Mouse (Mus musculus) layer of hippocampus, adult 2 months (tissue): ENCODE measurements at regions not wholly inside any gene's neighbourhood (a gene's known extent, or its start where the extent isn't known, plus 50 kb on each side); places are given as distances from the start of the nearest gene placed in this dataset.

Experiments used
- DNase-seq, 2 experiments: peaks; one replicate each; pipeline ENCODE4 v3.0.0; 2022; ENCODE audit warnings: low spot score in 2 of 2
- H3K27ac ChIP-seq: fragments of 200-600 bp; 2 replicates; pipeline ENCODE4 v1.8.1; 2022
- H3K4me3 ChIP-seq: fragments of 200-600 bp; 2 replicates; pipeline ENCODE4 v1.8.1; 2022; ENCODE audit warnings: mild to moderate bottlenecking
- CTCF ChIP-seq: fragments of 200-600 bp; conservative IDR thresholded peaks from 2 replicates; pipeline ENCODE4 v1.8.1; 2022; ENCODE audit warnings: antibody characterized with exemption, mild to moderate bottlenecking, moderate library complexity

DNA sequence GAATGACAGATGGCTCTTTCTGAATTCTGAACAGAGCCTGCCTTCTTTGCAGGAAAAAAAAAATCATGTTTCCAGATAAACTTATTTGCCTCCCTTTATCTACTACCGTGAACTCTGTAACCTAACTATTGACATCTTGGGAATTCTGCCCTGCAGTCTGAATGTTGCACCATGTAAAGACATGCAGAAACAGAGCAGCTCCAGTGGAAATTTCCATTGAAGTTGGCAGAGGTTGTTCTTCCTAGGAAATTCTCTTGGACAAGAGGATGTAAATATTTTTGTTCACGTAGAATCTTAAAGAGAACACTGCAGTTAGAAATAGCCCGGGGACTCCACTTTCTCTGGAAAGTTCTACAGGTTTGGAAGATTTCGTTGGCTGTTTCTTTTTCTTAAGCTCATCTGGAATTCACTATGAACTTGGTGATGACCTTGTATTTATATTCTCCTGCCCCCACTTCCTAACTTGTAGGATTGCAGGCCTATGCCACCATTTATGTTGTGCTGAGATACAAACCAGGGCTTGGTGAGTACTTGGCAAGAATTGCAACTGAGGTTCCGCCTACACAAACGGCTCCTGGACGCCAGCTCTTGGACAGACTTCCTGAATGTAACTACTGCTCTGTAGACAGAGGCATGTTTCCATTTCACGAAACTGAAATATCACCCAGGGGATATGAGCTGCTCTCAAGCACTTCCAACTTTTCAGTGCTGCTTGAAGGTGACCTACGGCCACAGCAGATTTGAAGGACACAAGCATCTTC lies 202.7 kb upstream of the Mocs1 start:
- DNase-seq = no peak
- no peak for TF ChIP-seq CTCF
- Histone ChIP-seq H3K27ac (no peak overlapping the region), H3K4me3 (no peak overlapping the region)

DNA sequence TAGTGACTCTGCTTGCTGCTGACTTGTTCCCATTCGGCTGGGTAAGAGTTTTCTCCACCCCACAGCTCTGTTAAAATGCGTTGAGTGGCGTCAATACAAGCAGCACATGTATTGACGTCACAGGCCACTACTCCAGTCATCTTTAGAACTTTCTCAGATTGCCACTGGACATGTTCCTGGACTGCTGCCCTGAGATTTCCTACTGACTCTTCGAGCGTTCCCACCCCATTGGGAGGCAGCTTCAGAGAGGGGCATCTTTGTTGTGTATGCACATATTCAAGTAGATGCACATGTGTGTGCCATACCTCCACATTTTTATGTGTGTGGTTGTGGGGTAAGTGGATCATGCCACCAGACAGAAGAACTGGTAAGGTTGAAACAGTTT lies 202.2 kb upstream of the Mocs1 start:
- Histone ChIP-seq H3K4me3 (no peak overlapping the region), H3K27ac (no peak overlapping the region)
- DNase-seq = no peak
- TF ChIP-seq CTCF = no peak

DNA sequence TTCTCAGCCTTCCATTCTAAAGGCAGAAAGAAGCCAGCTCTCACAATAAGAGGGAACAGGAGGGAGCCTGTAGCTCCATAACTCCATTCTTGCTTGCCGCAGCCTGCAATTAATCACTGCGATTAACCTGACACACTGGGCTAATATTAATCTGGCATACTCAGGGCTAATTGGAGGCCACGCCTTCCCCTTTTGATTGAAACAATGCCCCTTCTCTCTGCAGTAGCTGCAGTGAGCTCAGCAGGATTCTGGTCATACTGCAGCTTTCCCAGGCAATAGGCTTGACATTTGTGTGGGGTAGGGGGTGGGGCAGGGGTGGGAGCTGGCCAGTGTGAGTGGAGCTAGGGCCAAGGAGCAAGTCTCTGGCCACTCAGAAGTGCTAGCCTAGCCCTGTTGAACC lies 196.9 kb upstream of the Mocs1 start:
- no peak for TF ChIP-seq CTCF
- Histone ChIP-seq H3K4me3 (no peak overlapping the region), H3K27ac (0 out of 2 replicates have a peak overlapping the region, but pooled peaks have one; percentile 10)
- no peak for DNase-seq

DNA sequence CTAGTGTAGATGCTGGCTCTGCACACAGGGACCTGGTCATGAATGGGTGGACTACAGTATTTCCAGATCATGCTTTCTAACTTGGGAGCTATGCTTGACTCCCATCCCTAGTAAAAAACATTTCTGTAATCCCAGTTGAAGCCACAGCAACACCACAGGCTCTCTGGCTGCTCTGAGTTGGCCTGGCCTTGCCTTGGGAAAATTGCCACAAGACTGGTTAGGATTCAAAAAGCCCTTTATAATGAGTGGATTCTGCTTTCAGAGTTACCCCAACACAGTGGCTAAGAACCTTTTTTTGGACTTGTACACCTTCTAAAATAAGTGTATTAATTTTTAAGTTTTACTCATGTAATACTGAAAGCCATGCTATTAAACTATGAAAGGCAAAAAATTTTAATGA lies 188.1 kb upstream of the Mocs1 start:
- 0 out of 2 replicates have a peak overlapping the region, but pooled peaks have one; percentile 19 for H3K27ac ChIP-seq
- H3K4me3 ChIP-seq = no peak overlapping the region
- DNase-seq = no peak
- TF ChIP-seq CTCF = no peak

DNA sequence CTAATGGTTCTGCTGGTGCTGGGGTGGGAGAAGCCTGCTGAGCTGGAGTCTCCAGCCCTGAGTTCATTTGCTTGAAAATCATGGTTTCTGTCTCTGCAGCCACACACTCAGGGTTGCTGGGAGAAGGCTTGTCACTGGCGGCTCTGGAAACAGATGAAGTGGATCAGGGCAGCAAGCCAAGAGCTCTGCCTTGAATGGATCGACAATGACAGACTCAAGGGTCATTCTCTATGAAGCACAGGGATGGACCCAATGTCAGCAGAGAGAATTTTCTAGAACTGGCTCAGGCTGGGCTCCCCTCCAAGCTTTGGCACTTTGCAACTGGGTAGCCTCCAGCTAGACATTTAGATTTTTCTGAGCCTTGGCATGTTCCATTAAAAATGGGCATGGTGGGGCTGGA lies 184.7 kb upstream of the Mocs1 start:
- no peak for TF ChIP-seq CTCF
- peak; percentile 51 for DNase-seq
- H3K27ac ChIP-seq = no peak overlapping the region; the same call in 1 of the 2 replicates

DNA sequence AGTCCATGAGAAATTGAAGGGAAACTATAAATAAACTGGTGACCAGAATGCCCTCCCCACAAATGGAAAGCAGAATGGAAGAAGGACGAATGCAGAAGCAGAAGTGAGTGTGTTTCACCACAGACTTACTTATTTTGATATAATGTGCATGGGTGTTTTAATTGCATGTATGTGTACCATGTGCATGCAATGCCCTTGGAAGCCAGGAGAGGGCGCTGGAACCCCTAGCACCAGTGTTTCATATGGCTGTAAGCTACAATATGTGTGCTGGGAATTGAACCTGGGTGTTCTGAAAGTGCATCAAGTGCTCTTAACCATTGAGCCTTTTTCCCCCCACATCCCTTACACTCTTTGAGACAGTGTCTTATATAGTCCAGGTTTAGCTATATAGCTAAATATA lies 183.1 kb upstream of the Mocs1 start:
- Histone ChIP-seq H3K27ac (no peak overlapping the region), H3K4me3 (no peak overlapping the region)
- DNase-seq = no peak
- TF ChIP-seq CTCF = peak; percentile 53

More for the DNA sequence above, 184.7 kb upstream of the Mocs1 start:
- H3K4me3 ChIP-seq = no peak overlapping the region

DNA sequence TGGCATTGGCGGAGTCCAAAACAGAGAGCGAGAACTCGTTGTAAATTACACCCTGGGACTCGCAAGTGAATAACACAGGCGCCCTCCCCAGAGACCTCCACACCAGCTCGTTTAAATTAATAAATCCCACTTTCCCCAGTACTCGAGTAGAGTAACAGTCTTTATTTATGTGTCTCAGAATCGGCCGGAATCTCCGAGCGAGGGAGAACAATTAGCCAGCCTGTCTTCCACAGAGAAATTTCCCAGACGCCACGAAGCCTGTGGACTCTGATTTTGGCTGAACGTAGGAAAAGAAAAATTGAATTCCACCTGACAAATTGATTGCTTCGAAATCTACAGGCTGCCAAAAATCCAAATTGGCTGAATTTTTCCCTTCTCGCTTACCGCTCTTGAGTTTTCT lies 180.9 kb upstream of the Mocs1 start:
- TF ChIP-seq CTCF = no peak
- no peak for DNase-seq
- Histone ChIP-seq H3K27ac (no peak overlapping the region), H3K4me3 (peak overlapping the region; percentile 9; the same call in 1 of the 2 replicates)

DNA sequence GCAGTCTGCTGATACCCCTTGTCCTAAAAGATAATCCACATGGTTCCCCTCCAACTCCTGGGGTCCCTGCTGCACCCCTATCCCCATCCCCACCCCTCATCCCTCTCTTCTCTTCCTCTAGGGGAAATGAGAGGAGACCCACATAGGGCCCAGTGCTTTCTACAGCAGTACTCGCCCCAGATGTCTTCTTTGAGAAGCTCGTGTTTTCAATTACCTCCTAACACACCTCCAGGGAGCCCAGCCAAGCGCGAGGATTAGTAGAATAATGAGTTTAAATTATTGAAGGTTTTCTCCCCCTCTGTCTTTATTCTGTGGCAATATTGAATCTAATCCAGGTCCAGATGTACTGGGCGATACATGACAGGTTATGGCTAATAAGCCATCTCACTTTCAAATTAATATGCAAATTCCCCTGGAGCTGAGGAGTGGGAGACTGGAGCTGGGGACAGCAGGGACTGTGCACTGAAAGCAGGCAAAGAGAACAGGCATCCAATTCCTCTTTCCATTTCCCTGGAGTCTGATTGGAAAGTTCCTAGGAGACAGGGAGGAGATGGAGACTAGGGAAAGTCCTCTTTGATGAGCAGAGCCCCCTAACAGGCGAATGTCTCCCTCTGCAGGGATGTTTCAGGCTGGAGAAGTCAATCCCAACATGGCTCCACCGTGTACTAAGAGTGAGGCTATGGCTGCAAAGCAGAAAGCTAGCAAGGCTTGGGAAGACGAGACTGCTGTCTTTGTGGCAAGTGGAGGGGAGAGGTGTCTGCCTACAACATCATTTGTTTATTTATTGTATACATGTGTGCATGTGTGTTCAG lies 177.2 kb upstream of the Mocs1 start:
- no peak overlapping the region for H3K27ac ChIP-seq
- no peak for DNase-seq
- peak; percentile 64 for TF ChIP-seq CTCF
- H3K4me3 ChIP-seq = no peak overlapping the region

DNA sequence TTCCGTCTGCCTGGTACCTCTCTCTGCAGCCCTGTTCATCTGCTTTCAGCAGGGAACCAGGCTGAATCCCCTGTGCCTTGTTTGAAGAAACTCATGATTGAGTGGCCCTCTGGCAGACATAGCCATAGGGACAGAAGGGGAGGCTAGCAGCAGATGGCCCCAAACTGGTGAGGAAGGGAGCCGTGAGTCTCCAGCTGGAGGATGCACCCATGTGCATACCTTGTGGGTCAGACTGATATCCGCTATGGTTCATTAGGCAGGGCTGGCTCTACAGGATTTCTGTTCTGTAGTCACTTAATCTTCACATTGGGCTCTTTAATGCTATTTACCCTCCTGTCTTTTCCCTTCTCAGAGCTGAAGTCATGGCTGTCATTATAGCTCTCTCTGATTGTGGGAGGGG lies 175.9 kb upstream of the Mocs1 start:
- TF ChIP-seq CTCF = no peak
- DNase-seq = no peak
- Histone ChIP-seq H3K4me3 (no peak overlapping the region), H3K27ac (no peak overlapping the region)

DNA sequence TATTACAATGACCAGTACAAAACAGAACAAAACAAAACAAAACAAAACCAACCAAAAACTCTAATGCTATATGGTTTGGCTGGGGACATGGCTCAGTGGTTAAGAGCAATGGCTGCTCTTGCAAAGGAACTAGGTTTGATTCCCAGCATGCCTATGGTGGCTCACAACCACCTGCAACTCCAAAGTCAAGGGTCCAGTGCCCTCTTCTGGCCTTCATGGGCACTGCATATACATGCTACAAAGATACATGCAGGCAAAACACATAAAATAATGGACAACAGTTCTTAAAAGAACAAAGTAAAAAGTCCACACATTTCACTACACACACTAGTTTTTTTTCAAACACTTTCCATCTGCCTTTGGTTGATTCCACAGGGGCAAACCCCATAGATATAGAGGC lies 169.7 kb upstream of the Mocs1 start:
- DNase-seq = no peak
- TF ChIP-seq CTCF = peak; percentile 64
- H3K4me3 ChIP-seq = no peak overlapping the region
- H3K27ac ChIP-seq = no peak overlapping the region

DNA sequence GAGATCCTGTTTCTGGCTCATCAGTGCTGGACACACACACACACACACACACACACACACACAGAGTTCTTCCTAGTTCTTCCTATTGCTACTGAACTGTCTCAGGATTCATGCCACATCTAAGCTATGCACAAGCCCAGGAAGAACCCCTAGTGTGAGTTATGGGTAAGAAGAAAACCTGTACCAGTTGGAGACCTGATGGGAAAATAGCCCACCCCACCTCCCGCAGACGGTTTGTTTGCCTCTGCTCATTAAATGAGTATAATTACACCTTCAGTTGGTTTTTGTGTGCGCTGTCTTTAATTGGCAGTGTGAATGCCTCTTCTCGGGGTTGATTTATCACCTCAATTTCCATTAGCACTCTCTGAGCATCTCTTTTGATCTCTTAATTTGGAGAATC lies 165.8 kb upstream of the Mocs1 start:
- no peak for DNase-seq
- no peak for TF ChIP-seq CTCF
- Histone ChIP-seq H3K27ac (no peak overlapping the region), H3K4me3 (no peak overlapping the region)

DNA sequence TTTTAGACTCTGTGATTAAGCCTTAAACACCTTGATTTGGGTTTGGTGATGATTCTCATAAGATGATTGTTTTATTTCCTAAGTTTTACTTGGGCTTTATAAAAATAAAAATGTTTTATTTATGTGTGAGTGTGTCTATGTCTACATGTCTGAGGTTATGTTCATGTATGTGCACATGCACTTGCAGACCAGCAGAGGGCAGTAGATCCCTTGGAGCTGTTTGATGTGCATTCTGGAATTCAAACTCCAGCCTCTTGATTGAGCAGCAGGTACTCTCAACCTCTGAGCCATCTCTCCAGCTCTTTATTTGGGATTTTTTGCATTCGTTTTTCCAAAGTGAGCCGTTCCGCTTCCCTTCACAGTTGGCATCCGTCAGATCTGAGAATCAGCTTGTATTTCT lies 161.8 kb upstream of the Mocs1 start:
- H3K27ac ChIP-seq = no peak overlapping the region
- peak; percentile 78 for TF ChIP-seq CTCF
- H3K4me3 ChIP-seq = no peak overlapping the region
- no peak for DNase-seq

DNA sequence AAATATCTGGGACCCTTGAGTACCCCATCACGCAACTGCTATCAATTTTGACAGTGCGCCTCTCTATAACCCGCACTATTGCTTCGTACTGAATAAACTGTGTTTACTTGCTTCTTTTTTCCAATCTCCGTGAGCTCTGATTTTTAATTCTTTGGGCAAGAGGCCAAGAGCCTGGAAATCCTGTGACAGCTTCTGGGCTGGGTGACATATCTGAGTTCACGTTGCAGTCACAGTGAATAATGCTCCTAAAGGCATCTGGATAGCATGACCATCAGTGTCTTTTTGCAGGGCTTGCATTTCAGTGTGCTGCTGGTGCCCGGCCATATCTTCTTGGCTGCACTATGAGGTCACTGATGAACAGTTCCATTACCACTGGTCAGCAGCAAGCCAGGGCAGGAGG lies 158.2 kb upstream of the Mocs1 start:
- Histone ChIP-seq H3K4me3 (no peak overlapping the region), H3K27ac (no peak overlapping the region)
- DNase-seq = no peak
- TF ChIP-seq CTCF = no peak
